Mouse (Mus musculus) skeletal muscle tissue, adult 2 months (tissue): ENCODE results near the gene Rbm19.

Source experiments
- DNase-seq: peaks from one replicate; pipeline ENCODE4 v3.0.0-alpha.2; 2012; ENCODE audit warnings: low read depth, low spot score

The Rbm19 gene

GRCm38 (mm10) chr5:120165061-120165942, 49.0 kb downstream of the Rbm19 start:
- DNase-seq, result no peak

GRCm38 (mm10) chr5:120167787-120168325, 51.6 kb downstream of the Rbm19 start:
- no peak for DNase-seq

DNA sequence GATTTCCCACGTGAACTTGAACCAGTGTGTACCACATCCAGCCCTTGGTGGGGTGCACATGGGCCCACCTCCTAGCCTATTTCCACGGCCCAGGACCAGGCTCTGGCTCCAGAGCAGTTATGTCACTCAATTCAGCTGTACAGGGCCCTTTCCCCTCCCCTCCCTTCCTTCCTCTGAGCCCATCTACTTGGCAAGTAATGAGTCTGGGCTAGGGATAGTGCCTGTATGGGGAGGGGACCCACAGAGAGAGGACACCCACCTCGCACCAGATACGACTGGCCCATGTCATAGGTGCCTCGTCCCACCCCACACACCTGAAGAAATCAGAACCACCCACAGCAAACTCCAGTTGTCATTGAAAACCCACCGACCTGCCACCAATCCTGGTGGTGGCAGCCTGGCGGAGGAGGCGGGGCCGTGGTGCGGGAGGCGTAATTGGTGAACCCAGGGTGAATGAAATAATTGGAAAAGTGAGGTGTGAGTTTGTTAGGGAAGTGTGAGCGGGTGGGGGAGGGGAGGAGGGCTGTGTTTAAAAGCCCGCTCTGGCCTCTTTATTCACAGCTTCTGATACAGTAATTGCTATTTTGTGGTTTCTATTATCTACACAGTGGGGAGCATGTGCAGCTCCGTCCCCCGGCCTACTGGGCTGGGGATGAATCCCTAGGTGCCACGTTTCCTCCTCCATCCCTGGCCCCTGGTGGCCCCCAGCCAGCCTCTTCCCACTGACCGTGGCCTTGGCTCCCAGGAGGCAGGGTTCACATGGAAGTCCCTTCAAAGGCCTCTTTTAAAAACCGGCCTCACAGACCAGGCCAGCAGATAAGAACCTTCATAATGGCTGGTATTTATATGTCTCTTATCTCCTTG, 55.8 kb downstream of the Rbm19 start:
- no peak for DNase-seq

DNA sequence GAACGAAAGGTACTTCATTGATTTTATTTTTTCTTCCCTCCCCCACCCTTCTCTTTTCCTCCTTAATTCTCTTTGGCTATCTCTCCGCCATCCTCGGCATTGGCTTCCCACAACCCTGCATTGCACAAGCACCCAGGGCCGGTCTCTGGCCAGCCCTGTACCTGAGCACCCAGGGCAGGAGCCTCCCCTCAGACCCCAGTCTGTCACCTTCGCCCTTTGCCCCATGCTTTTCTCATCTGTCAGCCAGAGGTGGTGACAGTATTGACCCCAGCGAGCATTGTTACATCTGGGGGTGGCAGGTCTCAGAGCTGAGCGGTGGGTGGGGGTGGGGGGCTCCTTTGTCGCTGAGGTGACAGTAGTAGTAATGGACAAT, 56.5 kb downstream of the Rbm19 start:
- no peak for DNase-seq

- no peak for DNase-seq
Observed at GRCm38 (mm10) chr5:120174317-120174716, 58.1 kb downstream of the Rbm19 start.

DNA sequence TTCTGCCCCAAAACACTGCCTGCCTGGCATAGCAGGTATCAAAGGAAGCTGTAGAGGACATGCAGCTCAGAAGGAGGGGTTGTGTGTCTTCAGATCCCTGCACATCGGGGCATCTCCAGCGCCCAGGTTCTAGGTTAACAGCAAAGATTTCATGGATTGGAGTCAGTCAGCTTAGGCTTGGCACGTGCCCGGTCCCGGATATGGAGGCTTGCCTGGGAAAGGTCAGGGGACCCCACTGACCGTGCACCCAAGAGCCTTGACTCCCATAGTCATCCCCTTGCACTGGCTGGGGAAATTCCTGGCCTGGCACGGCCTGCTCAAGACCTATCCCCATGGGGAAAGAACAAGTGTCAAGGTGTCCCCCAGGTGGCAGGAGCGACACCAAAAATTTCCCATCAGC, 59.0 kb downstream of the Rbm19 start:
- DNase-seq, result no peak

GRCm38 (mm10) chr5:120176246-120177065, 60.2 kb downstream of the Rbm19 start:
- peak; percentile 88 for DNase-seq

GRCm38 (mm10) chr5:120177066-120177340, 60.7 kb downstream of the Rbm19 start:
- no peak for DNase-seq

GRCm38 (mm10) chr5:120180102-120180501, 63.8 kb downstream of the Rbm19 start:
- DNase-seq, result peak; percentile 57

GRCm38 (mm10) chr5:120181384-120181783, 65.1 kb downstream of the Rbm19 start:
- no peak for DNase-seq

DNA sequence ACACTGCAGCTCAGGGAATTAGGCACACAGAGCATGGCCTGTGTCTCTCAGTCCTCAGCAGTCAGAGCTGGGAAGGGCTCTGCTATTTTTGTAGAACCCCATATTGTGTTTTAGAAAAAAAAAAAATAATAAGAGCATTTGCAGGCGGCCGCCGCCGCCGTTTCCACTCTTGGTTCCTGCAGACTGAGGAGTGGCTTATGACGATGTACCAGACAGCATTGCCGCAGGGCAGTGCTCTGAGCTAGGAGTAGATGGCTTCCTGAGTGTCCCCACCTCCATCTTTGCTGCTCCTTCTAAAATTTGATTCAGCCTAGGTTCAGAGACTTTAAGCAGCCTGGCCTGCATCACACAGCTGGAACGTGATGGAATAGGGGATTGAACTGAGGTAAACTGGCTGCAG, 67.1 kb downstream of the Rbm19 start:
- DNase-seq, result no peak

DNA sequence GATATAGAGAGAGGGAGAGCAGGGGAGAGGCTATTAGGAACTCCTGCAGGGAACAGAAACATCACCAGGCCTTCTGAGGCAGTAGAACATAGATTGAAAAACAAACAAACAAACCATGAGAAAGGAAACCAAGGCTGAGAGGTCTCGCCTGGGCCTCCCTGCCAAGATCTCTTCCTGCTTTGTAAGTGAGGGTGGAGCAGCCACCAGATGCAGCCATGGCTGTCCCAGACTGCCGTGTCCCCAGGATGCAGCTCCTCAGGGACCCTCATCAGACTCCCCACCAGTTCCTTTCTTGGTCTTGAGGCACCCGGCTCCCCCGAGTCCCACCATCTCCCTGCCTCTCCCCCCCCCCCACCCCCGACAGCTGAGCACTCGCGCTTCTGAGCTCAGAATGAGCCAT, 67.5 kb downstream of the Rbm19 start:
- no peak for DNase-seq

- DNase-seq, result no peak
Observed at GRCm38 (mm10) chr5:120185949-120186348, 69.7 kb downstream of the Rbm19 start.

GRCm38 (mm10) chr5:120188541-120188940, 72.3 kb downstream of the Rbm19 start:
- DNase-seq, result no peak

DNA sequence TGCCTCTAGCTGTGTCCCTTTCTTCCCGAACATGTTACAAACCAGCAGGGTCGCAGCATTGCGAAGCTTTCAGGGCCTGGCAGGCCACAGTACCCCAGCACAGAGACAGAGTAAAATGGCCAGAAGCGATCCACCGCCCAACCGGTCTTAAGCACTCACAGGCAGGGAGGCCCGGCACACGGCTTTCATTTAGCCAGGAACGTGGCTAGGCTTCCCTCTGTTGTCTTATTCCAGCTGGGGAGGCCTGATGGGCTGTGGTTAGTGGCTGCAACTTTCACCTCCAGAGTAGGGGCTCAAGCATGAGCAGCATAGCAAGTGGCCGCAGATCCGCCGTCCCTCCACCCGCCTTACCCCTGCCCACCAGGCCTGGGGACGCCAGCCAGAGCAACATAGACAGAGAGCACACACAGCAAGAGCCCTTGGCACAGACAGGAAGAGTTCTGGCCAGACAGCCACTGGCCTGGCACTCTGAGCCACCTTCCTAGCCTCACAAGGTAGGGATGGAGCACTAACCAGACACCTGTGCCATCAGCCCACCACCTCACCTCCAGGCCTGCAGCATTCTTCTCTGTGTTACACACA, 73.8 kb downstream of the Rbm19 start:
- no peak for DNase-seq

GRCm38 (mm10) chr5:120191620-120192019, 75.4 kb downstream of the Rbm19 start:
- DNase-seq, result no peak

- no peak for DNase-seq
Observed at GRCm38 (mm10) chr5:120194309-120194941, 78.2 kb downstream of the Rbm19 start.

DNA sequence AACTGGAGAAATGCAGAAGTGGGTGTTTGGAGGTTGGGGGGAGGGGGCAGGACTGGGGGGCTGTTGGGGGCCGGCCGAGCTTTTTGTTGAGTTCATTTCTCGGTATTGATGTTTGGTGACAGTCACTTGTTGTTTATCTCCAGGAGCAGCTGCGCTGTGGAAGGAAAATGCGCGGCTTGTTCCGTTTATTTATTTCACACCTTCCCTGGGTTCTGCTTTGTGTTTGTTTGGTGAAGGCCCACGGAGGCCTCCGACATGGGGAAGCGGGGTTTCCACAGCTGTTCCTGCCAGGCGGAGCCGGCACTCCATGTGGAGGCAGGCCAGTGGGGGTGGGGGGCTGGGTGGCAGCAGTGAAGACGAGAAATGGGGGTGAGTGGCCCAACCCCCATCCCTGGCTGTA, 78.7 kb downstream of the Rbm19 start:
- DNase-seq, result no peak

DNA sequence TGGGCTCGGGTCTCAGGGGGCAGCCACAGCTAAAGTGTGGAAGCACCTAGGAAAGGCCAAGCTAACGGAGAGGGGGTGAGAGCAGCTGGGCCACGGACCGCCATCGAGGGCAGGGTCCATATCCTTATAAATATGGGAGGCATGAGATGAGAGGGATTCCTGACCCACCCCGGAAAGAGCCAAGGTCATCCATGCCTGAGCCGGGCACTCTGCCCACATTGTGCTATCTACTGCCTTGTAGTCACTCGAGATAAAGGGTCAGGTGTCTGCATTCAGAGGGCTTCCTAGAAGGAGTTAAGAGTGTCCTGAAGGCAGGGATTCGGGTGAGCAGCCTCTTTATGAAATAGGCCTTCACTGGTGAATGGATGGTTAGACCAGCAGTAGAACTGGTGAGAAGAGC, 80.6 kb downstream of the Rbm19 start:
- DNase-seq, result no peak

- DNase-seq, result peak; percentile 16
Observed at GRCm38 (mm10) chr5:120197813-120198387, 81.6 kb downstream of the Rbm19 start.

DNA sequence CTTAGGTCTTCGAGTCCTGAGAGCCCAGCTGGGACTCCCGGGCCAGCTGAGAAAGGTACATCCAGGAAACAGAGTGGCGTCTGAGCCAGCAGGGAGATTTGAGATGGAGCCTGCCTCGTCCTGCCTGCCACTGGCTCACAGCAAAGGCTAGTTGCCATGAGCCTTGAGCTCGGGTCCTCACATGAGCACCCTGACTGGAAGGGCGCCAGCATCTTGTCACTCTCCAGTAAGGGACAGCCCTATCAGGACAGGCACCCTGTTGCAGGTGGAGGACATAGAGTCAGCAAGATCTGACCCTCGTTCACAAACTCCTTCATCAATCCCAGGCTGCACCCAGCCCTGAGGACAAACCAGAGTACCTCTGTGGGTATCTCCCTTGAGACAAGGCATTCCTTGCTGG, 83.6 kb downstream of the Rbm19 start:
- DNase-seq, result no peak
